Mouse (Mus musculus) cerebellum, adult 2 months (tissue): ENCODE measurements around the gene Insm1. TPM values are rescaled to one million over a fixed set of nuclear protein-coding genes. Genes with fewer than 3 reads are reported as not detected.

Source experiments
- DNase-seq, 2 experiments: peaks; one replicate each; pipeline ENCODE4 v3.0.0; 2021
- H3K27ac ChIP-seq: fragments of 200-500 bp; 2 replicates; pipeline ENCODE4 v1.5.1; 2012; ENCODE audit warnings: low read length, control low read depth, inconsistent platforms; ENCODE audit not compliant: insufficient read depth
- H3K27me3 ChIP-seq: fragments of 200-500 bp; 2 replicates; pipeline ENCODE4 v1.6.1; 2012; ENCODE audit warnings: inconsistent platforms, mild to moderate bottlenecking, low read length, moderate library complexity; ENCODE audit not compliant: control insufficient read depth, insufficient read depth
- H3K4me1 ChIP-seq: fragments of 200-500 bp; 2 replicates; pipeline ENCODE4 v1.6.1; 2011; ENCODE audit warnings: low read length; ENCODE audit not compliant: control insufficient read depth, insufficient read depth
- H3K4me3 ChIP-seq: fragments of 200-500 bp; replicated peaks from 2 replicates; pipeline ENCODE3; 2011; ENCODE audit warnings: mild to moderate bottlenecking, low read depth, low read length, control low read depth; ENCODE audit not compliant: insufficient read depth
- CTCF ChIP-seq: fragments of 200-500 bp; IDR thresholded peaks from 2 replicates; pipeline ENCODE4 v1.5.1; 2011; ENCODE audit warnings: low read depth, mild to moderate bottlenecking, control low read depth, low read length, moderate library complexity, borderline replicate concordance; ENCODE audit not compliant: insufficient read depth
- POLR2A ChIP-seq: fragments of 200-500 bp; IDR thresholded peaks from 2 replicates; pipeline ENCODE4 v1.6.1; 2011; ENCODE audit warnings: low read length, control low read depth, borderline replicate concordance; ENCODE audit not compliant: insufficient read depth
- WGBS: fragments of 180-500 bp; shearing (Covaris S2); methylation state at CpG from one replicate; pipeline ENCODE4 v1.1.7; 2018; 5-methylcytosine and 5-hydroxymethylcytosine counted together
- polyA plus RNA-seq: library from polyadenylated mRNA; depleted of rRNA; stranded (reverse); fragments of >200 nt; gene quantifications from 2 replicates; pipeline ENCODE4 v1.2.3, GENCODE M21; 2012

Insm1 gene
- polyA plus RNA-seq, 1 experiment, result 0.74 TPM

DNA sequence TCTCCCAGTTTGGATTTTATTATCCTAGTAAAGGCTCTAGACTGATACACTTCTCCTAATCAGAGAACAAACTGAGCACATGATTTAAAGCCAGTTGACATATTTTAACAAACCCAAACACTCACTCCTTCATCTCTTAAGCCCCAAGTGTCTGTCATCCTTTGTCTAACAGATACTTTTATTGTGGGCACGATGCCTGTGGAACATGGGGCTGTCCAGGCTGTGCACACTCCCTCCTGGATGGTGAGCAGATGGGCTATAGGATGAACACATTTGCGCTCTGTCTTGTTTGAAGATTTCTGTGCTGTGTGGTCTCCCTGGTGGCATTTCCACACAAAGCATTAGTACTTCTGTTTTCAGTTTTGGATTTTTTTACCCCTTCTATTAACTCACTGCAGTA, 6.7 kb downstream of the Insm1 start:
- Histone ChIP-seq H3K27me3 (peaks cover 1% of the 10 kb centered on the region; the same call in 1 of the 2 replicates), H3K27ac (no peak overlapping the region), H3K4me3 (no peak overlapping the region), H3K4me1 (no peaks in the 10 kb centered on the region)
- WGBS, result 56% methylated on average over 2 of the region's 2 CpGs
- DNase-seq, result no peak
- no peak for TF ChIP-seq POLR2A
- no peak for TF ChIP-seq CTCF

DNA sequence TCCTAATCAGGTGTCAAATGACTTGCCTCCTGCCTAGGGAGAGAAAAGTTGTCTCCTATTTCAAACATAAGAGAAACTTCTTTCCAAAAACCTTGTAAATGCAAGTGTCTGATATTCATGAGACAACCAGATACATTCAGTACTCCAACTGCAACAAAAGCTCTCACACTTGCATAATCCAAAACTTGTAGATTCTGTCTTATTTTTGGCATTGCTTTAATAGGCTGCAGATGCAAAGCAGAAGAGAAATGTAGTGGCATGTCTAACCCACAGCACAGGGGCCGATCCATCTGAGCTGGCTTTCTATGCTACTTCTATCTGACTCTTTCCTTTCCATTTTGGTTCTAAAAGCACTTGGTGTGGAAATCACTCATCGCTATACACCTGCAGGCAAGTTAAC, 9.8 kb downstream of the Insm1 start:
- H3K27ac ChIP-seq, result no peak overlapping the region
- H3K27me3 ChIP-seq, result no peaks in the 10 kb centered on the region
- DNase-seq, result no peak
- no peak overlapping the region for H3K4me3 ChIP-seq
- TF ChIP-seq CTCF (no peak), POLR2A (no peak)
- WGBS, result 96% methylated on average over 2 of the region's 2 CpGs
- H3K4me1 ChIP-seq, result no peaks in the 10 kb centered on the region

DNA sequence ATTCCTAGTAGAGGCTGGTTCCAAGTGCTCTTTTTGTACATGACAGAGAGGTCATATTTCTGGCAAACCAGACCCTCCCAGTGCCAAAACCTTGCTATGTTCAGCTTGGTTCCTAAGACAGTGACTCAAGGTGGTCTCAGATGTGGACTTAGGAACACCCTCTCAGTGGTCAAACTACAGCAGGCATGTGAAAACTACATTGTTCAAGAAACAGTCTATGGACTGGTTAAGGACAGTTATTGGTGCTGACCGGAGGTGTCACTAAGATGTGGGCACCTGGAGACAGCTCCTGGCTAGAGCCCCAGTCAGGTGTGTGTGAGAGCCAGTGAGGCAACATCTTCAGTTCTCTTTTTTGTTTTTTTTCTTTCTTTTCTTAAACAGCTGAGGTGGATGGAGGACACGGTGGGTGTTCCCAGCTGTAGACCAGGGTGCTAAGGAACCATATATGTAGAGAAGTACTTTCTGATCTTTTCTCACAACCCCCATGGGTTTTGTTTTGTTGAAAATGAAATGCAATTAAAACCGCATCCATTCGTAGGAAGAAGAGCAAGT, 17.6 kb downstream of the Insm1 start:
- H3K27ac ChIP-seq, result no peak overlapping the region
- no peak overlapping the region for H3K4me3 ChIP-seq
- no peak for TF ChIP-seq CTCF
- TF ChIP-seq POLR2A, result no peak
- DNase-seq, result no peak
- WGBS, result 95% methylated on average over 4 of the region's 4 CpGs
- no peaks in the 10 kb centered on the region for H3K4me1 ChIP-seq
- H3K27me3 ChIP-seq, result no peaks in the 10 kb centered on the region

DNA sequence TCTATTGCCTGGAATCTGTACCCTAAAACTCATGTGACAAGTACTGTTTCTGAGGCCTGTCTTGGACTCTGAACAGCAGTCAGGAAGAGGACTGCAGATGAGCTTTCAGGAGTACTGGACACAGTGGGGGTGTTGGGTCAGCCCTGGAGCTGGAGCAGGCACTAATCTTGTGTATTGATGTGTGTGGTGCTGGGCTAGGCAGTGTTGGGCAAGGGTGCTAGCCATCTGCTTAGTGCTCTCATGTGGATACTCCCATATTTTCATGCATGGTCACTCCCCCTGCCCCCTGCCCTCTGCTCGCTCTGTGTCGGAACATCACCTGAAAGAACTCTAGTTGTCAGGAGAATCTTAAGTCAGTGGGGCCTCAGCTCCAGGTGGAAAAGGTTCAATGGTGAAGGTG, 22.3 kb downstream of the Insm1 start:
- 82% methylated on average over 2 of the region's 2 CpGs for WGBS
- DNase-seq, result no peak
- H3K4me3 ChIP-seq, result no peak overlapping the region
- no peak for TF ChIP-seq CTCF
- no peak for TF ChIP-seq POLR2A
- no peaks in the 10 kb centered on the region for H3K4me1 ChIP-seq
- H3K27ac ChIP-seq, result no peak overlapping the region
- no peaks in the 10 kb centered on the region for H3K27me3 ChIP-seq

DNA sequence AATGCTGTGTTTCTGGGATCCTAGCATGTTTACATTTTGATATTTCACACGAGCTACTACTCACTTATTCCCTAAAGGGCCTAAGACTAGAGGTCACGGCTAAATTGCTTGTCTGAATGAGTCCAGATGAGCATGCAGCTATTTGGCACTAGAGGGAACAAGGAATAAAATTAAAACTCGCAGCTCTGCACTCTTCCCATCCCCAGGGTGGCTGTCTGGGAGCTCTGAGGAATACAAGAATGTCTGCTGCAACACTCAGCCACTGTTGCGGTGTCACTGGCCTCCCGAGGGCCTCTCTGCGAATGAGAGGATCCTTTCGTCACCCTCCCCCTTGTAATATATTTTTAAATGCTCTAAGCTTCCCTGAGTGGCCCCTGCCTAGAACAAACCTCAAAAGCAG, 23.7 kb downstream of the Insm1 start:
- WGBS, result 77% methylated on average over 7 of the region's 7 CpGs
- Histone ChIP-seq H3K4me3 (no peak overlapping the region), H3K27me3 (no peaks in the 10 kb centered on the region), H3K27ac (no peak overlapping the region), H3K4me1 (no peaks in the 10 kb centered on the region)
- TF ChIP-seq CTCF, result no peak
- TF ChIP-seq POLR2A, result no peak
- DNase-seq, result no peak

DNA sequence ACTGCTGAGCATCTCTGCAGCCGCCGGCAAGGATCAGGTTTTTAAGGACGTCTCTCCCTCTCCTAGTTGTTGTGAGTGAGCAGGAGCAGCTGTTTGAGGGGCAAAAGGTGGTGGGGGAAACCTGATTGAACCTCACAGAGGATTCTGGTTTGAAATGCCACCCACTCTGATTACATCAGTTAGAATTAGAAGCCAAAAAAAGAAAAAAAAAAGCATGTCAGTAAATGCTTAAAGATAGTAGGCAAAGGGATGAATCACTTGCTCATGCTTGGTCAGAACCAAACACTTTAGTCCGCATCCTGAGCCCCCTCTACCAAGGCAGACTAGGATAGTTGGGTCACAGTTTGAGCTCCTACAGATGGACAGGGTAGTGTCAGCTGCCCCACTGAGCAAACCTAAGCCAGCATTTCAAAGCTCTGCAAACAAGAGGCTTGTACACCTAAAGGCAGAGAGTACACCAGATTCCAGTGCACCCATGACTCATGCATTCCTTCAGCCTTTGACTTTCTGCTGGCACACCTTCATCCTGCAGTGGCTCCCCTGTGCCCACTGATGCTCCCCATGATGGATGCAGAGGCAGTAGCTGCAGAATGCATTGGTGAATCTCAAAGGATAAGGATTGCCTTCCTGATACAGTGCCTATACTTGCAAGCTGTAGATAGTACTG, 24.8 kb downstream of the Insm1 start:
- Histone ChIP-seq H3K4me3 (no peak overlapping the region), H3K27ac (no peak overlapping the region), H3K4me1 (no peaks in the 10 kb centered on the region), H3K27me3 (no peaks in the 10 kb centered on the region)
- DNase-seq, result no peak
- no peak for TF ChIP-seq CTCF
- TF ChIP-seq POLR2A, result no peak
- WGBS, result 87% methylated on average over 4 of the region's 4 CpGs

DNA sequence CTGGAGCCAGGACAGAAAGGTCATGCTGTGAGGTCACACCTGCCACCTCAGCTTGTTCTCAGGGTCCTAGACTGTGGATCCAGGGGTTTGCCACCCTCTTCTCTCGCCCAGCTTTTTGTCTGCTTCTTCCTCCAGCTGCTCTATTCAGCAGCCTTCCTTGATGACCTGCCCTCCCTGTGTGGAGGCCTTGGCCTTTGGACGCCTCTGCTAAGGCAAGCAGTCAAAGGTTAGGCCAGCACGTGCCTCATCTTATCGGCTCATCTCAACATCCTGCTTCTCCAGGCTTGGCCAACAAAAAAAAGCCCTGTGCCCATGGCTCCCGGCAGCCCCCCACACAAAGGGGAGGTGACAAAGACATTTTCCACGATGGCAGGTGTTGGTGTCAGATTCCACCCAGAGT, 25.9 kb downstream of the Insm1 start:
- no peaks in the 10 kb centered on the region for H3K4me1 ChIP-seq
- no peaks in the 10 kb centered on the region for H3K27me3 ChIP-seq
- WGBS, result 73% methylated on average over 6 of the region's 6 CpGs
- no peak for DNase-seq
- no peak overlapping the region for H3K4me3 ChIP-seq
- no peak for TF ChIP-seq POLR2A
- TF ChIP-seq CTCF, result no peak
- no peak overlapping the region for H3K27ac ChIP-seq

DNA sequence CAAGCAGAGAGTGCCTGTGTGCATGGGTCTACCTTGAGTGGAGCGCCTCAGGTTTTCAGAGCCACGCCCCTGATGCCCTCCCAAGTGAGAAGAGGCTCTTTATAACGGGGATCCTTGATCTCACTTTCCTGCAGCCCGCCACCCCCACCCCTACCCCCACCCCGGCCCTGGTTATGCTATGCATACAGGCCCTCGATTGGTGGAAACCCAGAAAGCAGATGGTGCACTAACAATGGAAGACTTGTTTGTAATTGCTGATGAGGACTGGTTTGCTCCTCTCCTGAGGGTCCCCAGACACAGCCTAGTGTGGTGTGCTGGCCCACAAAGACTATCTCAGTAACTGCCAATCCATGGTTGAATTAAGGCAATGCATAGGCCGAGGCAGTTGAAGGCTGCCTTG, 27.3 kb downstream of the Insm1 start:
- Histone ChIP-seq H3K27ac (no peak overlapping the region), H3K4me3 (no peak overlapping the region), H3K4me1 (no peaks in the 10 kb centered on the region), H3K27me3 (no peaks in the 10 kb centered on the region)
- no peak for DNase-seq
- TF ChIP-seq CTCF (no peak), POLR2A (no peak)
- 81% methylated on average over 7 of the region's 7 CpGs for WGBS
